Mouse (Mus musculus) spleen, adult 2 months (tissue): ENCODE data around the gene Fcer1g.

ENCODE experiments used
- CTCF ChIP-seq: fragments of 200-500 bp; IDR thresholded peaks from 2 replicates; pipeline ENCODE4 v1.5.1; 2011; ENCODE audit warnings: mild to moderate bottlenecking, inconsistent platforms; ENCODE audit not compliant: insufficient read depth, insufficient read length, insufficient replicate concordance; ENCODE audit errors: extremely low read depth
- POLR2A ChIP-seq: fragments of 200-500 bp; IDR thresholded peaks from 2 replicates; pipeline ENCODE4 v1.6.1; 2011; ENCODE audit warnings: low read depth, low read length, inconsistent platforms

GRCm38 (mm10) chr1:171249913-171250600, 15.9 kb upstream of the Fcer1g start, which contains the start of gene Adamts4:
- TF ChIP-seq POLR2A (no peak), CTCF (no peak)
